Mouse (Mus musculus) forebrain, embryonic 11.5 days (tissue): ENCODE results near the gene Drap1. TPM values are rescaled to one million over a fixed set of nuclear protein-coding genes. Genes with fewer than 3 reads are reported as not detected.
"Not testable (repeated sequence)": the region's sequence is repeated elsewhere in the genome, so short reads cannot be mapped to it uniquely, and the experiment has no call there.

Experiments used
- ATAC-seq: fragments of 200-750 bp; cut with Nextera tagmentation; replicated peaks from 2 replicates; pipeline ENCODE4 v1.8.0; 2017; ENCODE audit warnings: moderate TSS enrichment; ENCODE audit not compliant: low FRiP score
- DNase-seq: peaks from one replicate; pipeline ENCODE4 v3.0.0-alpha.2; 2017; ENCODE audit warnings: low spot score
- H3K27ac ChIP-seq: fragments of 300-500 bp; sonication (generic); 2 replicates; pipeline ENCODE4 v1.5.1; 2014; ENCODE audit warnings: low read depth, low read length
- H3K27me3 ChIP-seq: fragments of 300-500 bp; sonication (generic); 2 replicates; pipeline ENCODE4 v1.6.1; 2014; ENCODE audit warnings: mild to moderate bottlenecking, low read length, mixed read lengths; ENCODE audit not compliant: control insufficient read depth, insufficient read depth
- H3K36me3 ChIP-seq: fragments of 300-500 bp; sonication (generic); 2 replicates; pipeline ENCODE4 v1.6.1; 2014; ENCODE audit warnings: mild to moderate bottlenecking, low read length, moderate library complexity, mixed read lengths; ENCODE audit not compliant: control insufficient read depth, insufficient read depth
- H3K4me1 ChIP-seq: fragments of 300-500 bp; sonication (generic); replicated peaks from 2 replicates; pipeline ENCODE4 v1.6.1; 2014; ENCODE audit warnings: low read length, mixed read lengths; ENCODE audit not compliant: control insufficient read depth, insufficient read depth
- H3K4me2 ChIP-seq: fragments of 300-500 bp; sonication (generic); 2 replicates; pipeline ENCODE4 v1.6.1; 2014; ENCODE audit warnings: low read depth, mild to moderate bottlenecking, low read length, moderate library complexity, mixed read lengths; ENCODE audit not compliant: severe bottlenecking
- H3K4me3 ChIP-seq: fragments of 300-500 bp; sonication (generic); 2 replicates; pipeline ENCODE4 v1.5.1; 2014; ENCODE audit warnings: low read depth, low read length
- H3K9ac ChIP-seq: fragments of 300-500 bp; sonication (generic); 2 replicates; pipeline ENCODE4 v1.6.1; 2014; ENCODE audit warnings: low read length
- H3K9me3 ChIP-seq: fragments of 300-500 bp; sonication (generic); 2 replicates; pipeline ENCODE4 v1.6.1; 2016; ENCODE audit warnings: low read length, mixed read lengths; ENCODE audit not compliant: control insufficient read depth
- WGBS: fragments of 180-500 bp; shearing (Covaris S2); extraction: QIAGEN DNeasy Blood & Tissue Kit; methylation state at CpG from one replicate; pipeline ENCODE4 v1.1.7; 2014; 5-methylcytosine and 5-hydroxymethylcytosine counted together
- polyA plus RNA-seq: library from polyadenylated mRNA; unstranded; fragments of >200 nt; fragmentation: Nextera tagmentation; extraction: Ambion mirVana; gene quantifications from 2 replicates; pipeline ENCODE4 v1.2.1, GENCODE M21; 2014

Gene Drap1
- polyA plus RNA-seq, 1 experiment from 2014 or later: 202 TPM

- no peak for DNase-seq
Observed at GRCm38 (mm10) chr19:5409068-5409467, 15.7 kb downstream of the Drap1 start.

DNA sequence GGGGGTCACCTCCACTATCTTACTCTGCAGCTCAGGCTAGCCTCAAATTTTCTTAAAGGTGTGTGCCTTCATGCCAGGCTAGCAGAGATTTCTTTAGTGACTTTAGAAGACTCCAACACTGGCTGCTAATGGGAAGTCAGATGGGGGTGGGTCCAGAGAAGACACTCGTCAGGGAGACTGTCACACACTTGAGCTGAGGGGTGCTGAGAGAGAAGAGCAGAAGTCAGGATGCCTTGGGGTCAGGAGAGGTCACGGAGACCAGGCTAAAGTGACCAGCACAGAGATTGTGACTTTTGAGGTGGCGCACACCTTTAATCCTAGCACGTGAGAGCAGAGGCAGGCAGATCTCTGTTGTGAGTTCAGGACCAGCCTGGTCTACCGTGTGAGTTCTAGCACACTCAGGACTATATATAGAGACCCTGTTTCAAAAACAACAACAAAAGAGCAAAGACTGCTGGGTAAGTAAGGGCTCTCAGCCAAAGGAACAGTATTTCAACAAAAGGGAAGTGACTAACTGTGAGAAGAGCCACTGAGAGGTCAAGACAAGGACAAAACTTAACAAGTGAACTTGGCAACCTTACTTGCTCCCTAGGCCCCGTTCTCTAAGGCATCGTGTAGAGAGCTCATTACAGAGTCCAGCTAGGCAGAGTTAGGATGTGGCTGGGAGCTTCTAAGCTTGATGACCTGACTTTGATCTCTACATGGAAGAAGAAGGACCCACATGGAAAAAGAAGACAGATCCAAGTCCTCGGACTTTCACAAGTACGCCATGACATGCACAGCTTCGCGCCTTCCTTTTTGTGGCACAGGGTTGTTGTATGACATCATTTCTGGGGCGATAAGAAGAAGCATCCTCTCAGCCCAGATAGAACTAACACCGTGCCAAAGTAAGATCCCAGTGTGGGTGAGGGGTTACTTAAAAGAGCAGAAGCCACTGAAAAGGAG lies 16.4 kb downstream of the Drap1 start:
- Histone ChIP-seq H3K9ac (no peak overlapping the region; the same call in 1 of the 2 replicates), H3K4me3 (0 out of 2 replicates have a peak overlapping the region, but pooled peaks have one; percentile 53), H3K36me3 (no peaks in the 10 kb centered on the region), H3K27ac (no peak overlapping the region), H3K4me1 (peaks cover 3% of the 10 kb centered on the region; the same call in 1 of the 2 replicates), H3K27me3 (no peaks in the 10 kb centered on the region), H3K4me2 (no peak overlapping the region), H3K9me3 (no peaks in the 10 kb centered on the region)
- DNase-seq: no peak
- WGBS: 93% methylated on average over 13 of the region's 13 CpGs
- ATAC-seq: no peak

More at GRCm38 (mm10) chr19:5409068-5409467, 15.7 kb downstream of the Drap1 start:
- H3K4me3 ChIP-seq: no peak overlapping the region
- no peaks in the 10 kb centered on the region for H3K27me3 ChIP-seq
- H3K36me3 ChIP-seq: no peaks in the 10 kb centered on the region
- 81% methylated on average over 5 of the region's 5 CpGs for WGBS
- no peak overlapping the region for H3K9ac ChIP-seq
- no peak overlapping the region for H3K4me2 ChIP-seq
- ATAC-seq: no peak
- H3K27ac ChIP-seq: no peak overlapping the region
- no peaks in the 10 kb centered on the region for H3K9me3 ChIP-seq
- peaks cover 3% of the 10 kb centered on the region; the same call in 1 of the 2 replicates for H3K4me1 ChIP-seq

DNA sequence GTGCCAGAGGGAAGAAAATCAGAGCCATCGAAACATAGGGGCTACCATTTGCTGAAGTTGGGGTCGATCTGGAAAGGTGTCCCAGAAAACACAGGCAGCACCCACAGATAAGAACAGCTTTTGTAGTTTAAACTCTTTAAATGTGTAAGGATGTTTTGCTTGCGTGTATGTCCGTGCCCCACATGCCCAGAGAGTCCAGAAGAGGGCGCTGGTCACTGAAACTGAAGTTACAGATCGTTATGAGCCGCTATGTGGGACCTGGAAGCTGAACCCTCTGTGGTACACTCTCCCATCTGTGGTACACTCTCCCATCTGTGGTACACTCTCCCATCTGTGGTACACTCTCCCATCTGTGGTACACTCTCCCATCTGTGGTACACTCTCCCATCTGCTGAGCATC lies 17.6 kb downstream of the Drap1 start:
- ATAC-seq (peak; percentile 36; the same call in 1 of the 2 replicates), DNase-seq (peak; percentile 74)
- 20% methylated on average over 7 of the region's 7 CpGs for WGBS

DNA sequence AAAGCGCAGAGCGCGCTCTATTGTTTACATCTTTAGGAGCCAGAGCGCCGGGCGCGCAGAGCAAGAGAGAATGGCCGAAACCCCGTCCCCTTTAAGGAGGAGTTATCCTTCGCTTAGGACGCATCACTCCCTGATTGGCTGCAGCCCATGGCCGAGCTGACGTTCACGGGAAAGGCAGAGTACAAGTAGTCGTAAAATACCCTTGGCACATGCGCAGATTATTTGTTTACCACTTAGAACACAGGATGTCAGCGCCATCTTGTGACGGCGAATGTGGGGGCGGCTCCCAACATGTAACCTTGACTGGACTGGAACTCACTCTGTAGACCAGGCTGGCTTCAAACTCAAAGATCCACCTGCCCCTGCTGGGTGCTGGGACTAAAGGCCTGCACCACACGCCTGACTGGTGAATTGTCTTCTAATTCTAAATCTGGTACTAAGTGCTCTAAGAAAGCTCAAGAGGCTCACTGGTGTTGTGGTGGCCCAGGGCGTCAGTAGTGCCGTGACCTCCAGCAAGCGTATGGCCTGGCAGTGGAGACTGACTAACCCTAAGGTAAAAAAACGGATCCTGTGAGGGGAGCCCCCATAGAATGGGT lies 18.1 kb downstream of the Drap1 start:
- H3K27me3 ChIP-seq, H3K36me3 ChIP-seq, H3K9me3 ChIP-seq, H3K4me1 ChIP-seq: not testable (repeated sequence)
- peak; percentile 73 for DNase-seq
- WGBS: 9% methylated on average over 22 of the region's 25 CpGs
- H3K27ac ChIP-seq: peak overlapping the region; percentile 75; the same call in 1 of the 2 replicates
- H3K9ac ChIP-seq: peak overlapping the region; percentile 71
- peak; percentile 77 for ATAC-seq
- peak overlapping the region; percentile 80 for H3K4me2 ChIP-seq
- peak overlapping the region; percentile 53 for H3K4me3 ChIP-seq

More for the DNA sequence above, 17.6 kb downstream of the Drap1 start:
- no peaks in the 10 kb centered on the region for H3K36me3 ChIP-seq
- peak overlapping the region; percentile 53 for H3K4me3 ChIP-seq
- H3K9ac ChIP-seq: peak overlapping the region; percentile 71
- no peaks in the 10 kb centered on the region for H3K9me3 ChIP-seq
- no peaks in the 10 kb centered on the region for H3K27me3 ChIP-seq
- peak overlapping the region; percentile 80 for H3K4me2 ChIP-seq
- peaks cover 3% of the 10 kb centered on the region; the same call in 1 of the 2 replicates for H3K4me1 ChIP-seq
- peak overlapping the region; percentile 75; the same call in 1 of the 2 replicates for H3K27ac ChIP-seq

DNA sequence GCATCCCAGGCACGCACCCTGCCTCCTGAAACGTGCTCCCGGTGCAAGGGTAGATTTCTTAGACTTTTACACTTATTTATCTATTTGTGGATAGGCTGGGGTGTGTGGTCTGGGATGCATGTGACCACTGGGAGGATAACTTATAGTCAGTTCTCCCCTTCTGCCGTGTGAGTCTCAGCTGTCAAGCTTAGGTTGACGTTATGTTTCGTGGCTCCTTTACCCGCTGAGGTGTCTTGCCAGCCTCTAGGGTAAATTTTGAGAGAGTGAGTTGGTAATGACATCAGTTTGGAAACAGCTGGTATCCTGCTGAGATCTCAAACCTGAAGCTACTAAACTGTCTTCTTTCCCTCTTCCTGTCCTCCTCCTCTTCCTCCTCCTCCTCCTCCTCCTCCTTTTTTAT lies 18.9 kb downstream of the Drap1 start:
- H3K4me1 ChIP-seq: peaks cover 3% of the 10 kb centered on the region; the same call in 1 of the 2 replicates
- no peak for ATAC-seq
- H3K27me3 ChIP-seq: no peaks in the 10 kb centered on the region
- peak overlapping the region; percentile 30 for H3K4me3 ChIP-seq
- H3K9me3 ChIP-seq: no peaks in the 10 kb centered on the region
- H3K27ac ChIP-seq: no peak overlapping the region
- no peaks in the 10 kb centered on the region for H3K36me3 ChIP-seq
- H3K4me2 ChIP-seq: peak overlapping the region; percentile 53
- peak overlapping the region; percentile 55 for H3K9ac ChIP-seq
- 39% methylated on average over 7 of the region's 7 CpGs for WGBS
- DNase-seq: no peak

DNA sequence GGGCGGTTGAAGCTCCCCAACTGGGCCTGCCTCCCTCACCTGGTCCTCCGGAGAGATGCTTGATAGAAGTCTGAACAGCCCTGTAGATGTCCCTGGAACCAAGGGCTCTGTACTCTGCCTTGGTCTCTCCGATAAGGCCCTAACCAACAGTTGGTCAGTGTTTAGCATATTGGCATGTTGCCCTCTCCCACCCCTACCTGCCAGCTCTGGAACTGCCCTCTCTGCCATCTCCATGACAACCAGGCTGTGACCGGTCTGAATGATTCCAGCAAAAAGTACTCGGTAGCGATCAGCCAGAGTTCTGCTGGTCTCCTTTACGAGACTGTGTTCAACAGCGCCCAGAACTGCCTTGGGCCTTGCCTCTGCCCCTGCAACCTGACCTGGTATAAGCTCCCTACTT lies 22.5 kb downstream of the Drap1 start, which contains the start of gene Tsga10ip:
TSS of gene Tsga10ip (minus strand) at position 234 of the 400 bp plus-strand sequence.
- ATAC-seq (no peak), DNase-seq (no peak)
- Histone ChIP-seq H3K9ac (no peak within 1 kb of the TSS), H3K4me3 (no peak within 1 kb of the TSS), H3K27me3 (no peaks in the 10 kb centered on the region), H3K4me1 (no peaks in the 10 kb centered on the region; the same call in 1 of the 2 replicates), H3K9me3 (no peaks in the 10 kb centered on the region), H3K4me2 (no peak within 1 kb of the TSS), H3K36me3 (no peaks in the 10 kb centered on the region), H3K27ac (no peak within 1 kb of the TSS)
- WGBS: 85% methylated on average over 8 of the region's 8 CpGs

DNA sequence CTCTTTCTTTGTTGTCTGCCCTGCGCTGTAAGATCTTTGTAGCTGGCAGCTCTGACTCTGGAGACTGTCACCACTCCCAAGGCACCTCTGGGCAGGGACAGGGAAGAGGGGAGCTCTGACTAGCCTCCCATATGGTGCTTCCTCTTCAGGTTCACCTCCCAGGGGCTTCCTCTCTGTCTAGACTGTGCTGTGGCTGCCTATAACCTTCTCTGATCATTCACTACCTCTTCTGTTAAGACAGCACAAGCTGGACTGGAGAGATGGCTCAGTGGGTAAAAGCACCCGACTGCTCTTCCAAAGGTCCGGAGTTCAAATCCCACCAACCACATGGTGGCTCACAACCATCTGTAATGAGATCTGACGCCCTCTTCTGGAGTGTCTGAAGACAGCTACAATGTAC lies 23.7 kb downstream of the Drap1 start:
- H3K9me3 ChIP-seq, ATAC-seq, H3K4me1 ChIP-seq, H3K4me2 ChIP-seq, DNase-seq, H3K36me3 ChIP-seq, H3K27ac ChIP-seq, H3K9ac ChIP-seq, H3K4me3 ChIP-seq, H3K27me3 ChIP-seq: not testable (repeated sequence)
- WGBS: 73% methylated on average over 4 of the region's 4 CpGs

DNA sequence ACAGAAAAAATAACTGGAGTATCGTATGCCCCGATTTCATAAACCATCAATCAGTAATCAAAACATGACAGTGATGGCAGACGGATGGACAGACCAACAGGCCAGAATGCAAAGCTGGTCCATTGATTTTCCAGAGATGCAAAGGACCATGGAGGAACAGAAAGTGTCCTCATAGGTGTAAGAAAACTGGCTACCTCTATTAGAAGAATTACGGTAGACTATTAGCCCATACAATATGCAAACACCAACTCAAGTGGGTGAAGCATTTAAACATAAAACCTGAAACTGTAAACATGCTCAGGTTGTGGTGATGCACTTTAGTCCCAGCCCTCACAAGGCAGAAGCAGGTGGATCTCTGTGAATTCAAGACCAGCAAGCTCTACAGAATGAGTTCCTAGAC lies 29.4 kb downstream of the Drap1 start:
- no peak overlapping the region for H3K4me3 ChIP-seq
- no peak overlapping the region for H3K4me2 ChIP-seq
- H3K36me3 ChIP-seq: no peaks in the 10 kb centered on the region; the same call in 1 of the 2 replicates
- DNase-seq (no peak), ATAC-seq (no peak)
- no peaks in the 10 kb centered on the region for H3K27me3 ChIP-seq
- no peaks in the 10 kb centered on the region for H3K9me3 ChIP-seq
- no peak overlapping the region for H3K27ac ChIP-seq
- no peak overlapping the region for H3K9ac ChIP-seq
- no peaks in the 10 kb centered on the region for H3K4me1 ChIP-seq
- 75% methylated on average over 4 of the region's 4 CpGs for WGBS
